Mouse (Mus musculus): ENCODE results near the gene Sorl1.

Gene Sorl1

GRCm38 (mm10) chr9:42123713-42124576 is at the start of gene Sorl1:
Gene Sorl1, minus strand, starts transcription at chr9:42124297.
- peak; percentile 73 for DNase-seq (ENCODE audit: low spot score)

- DNase-seq (ENCODE audit: low spot score), result no peak
Observed at GRCm38 (mm10) chr9:42173781-42174180, 49.7 kb upstream of the Sorl1 start.

DNA sequence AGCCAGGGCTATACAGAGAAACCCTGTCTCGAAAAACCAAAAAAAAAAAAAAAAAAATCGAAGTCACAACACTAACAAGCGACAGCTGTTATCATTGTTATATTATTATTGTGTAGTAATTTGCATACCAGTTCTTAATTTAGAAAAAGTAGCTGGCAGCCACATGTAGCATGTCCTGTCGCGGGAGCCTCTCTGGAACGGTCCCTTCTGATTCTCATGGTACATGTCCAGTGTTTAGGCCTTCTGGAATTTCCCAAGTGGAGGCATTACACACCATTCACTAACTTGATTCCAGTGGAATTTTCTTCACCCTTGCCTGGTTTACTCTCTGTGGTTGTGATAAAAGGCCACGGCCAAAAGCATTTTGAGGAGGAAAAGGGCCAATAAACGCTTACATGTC is 45.4 kb upstream of the Sorl1 start:
- no peak for DNase-seq (ENCODE audit: low spot score)

DNA sequence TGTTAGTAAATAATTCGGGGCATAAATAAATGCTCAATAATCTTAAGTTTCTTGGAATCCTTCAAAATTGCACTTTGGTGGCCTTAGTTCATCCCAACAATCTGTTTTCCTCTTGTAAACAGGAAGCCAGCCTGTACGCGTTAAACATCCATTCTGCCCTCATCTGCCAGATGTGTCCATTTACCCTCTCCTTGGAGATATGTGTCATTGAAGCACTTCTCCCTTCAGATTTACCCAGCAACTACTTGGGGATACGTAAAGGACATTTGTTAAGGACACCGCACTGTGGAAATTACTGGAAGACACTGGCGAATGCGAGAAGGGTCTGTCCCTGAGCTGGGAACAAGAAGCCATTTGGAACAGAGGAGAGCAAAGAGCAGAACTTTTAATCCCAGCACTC is 44.9 kb upstream of the Sorl1 start:
- DNase-seq (ENCODE audit: low spot score), result no peak

- DNase-seq (ENCODE audit: low spot score), result no peak
Observed at GRCm38 (mm10) chr9:42164930-42165329, 40.8 kb upstream of the Sorl1 start.

DNA sequence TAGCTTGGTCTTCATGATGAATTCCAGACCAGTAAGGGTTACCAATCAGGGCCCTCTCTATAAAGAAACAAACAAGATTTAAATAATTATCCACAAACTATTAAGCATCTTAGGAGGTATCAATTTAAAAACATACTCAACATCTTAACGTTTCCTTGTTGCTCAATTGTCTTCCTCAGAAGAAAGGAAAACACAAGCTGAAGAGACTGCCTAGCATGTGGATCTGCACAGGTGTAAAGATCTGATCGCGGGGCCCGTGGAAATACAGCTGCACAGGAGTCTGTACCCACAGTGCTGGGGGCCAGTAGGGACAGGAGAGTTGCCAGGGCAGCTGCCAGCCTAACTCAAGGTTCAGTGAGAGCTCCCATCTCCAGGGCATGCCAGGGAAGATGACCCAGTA is 38.9 kb upstream of the Sorl1 start:
- DNase-seq (ENCODE audit: low spot score), result no peak

- DNase-seq (ENCODE audit: low spot score), result no peak
Observed at GRCm38 (mm10) chr9:42159376-42159775, 35.3 kb upstream of the Sorl1 start.

DNA sequence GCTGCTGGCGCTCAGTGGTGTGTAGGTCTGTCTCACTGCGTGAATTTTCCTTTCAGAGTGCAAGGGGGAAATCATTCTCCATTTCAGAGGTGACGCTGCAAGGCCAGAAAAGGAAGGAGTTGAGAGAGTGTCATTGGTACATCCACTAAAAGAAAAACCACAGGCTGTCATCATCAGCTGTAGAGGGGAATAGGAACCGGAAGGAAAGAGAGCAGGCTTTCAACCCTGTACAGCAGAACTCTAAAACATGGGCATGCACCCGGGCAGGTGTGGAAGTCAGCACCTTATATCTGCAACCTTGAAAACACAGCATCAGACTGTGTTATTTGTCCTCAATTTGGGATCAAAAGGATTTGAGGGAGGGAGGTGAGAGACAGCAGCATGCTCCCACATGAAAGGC is 34.6 kb upstream of the Sorl1 start:
- DNase-seq (ENCODE audit: low spot score), result no peak

DNA sequence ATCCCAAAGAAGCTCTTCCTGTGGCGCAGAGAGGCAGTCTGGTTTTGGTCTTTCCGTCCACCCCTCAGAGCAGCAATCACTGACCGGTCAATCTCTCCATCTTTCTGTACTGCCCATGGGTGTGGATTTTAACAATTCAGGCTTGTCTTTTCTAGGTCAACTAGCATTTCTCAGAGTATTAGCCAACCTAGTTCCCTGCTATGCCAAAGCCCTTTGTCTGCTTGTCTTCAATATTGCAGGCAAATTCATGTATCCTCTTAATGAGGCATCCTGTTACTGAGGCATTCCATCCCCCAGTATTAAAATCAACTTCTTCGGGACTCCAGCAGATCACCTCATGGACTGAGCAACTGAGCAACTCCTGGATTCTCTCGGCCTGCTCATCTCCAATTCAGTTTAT is 33.9 kb upstream of the Sorl1 start:
- no peak for DNase-seq (ENCODE audit: low spot score)

DNA sequence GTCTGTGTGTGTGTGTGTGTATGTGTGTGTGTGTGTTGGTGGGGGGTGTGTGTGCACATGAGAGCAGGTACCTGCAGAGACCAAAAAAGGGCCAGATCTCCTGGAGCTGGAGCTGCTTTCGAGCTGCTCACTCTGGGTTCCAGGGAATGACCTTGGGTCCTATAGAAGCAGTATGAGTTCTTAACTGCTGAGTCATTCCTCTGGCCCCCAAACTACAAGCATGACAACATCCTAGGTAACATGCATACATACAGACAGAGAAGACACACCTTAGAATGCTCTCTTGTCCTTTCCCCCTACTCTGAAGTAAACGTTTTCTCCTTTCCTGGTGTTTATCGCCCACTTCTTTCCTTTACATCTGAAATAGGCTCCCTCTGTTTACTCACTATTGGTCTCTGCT is 32.5 kb upstream of the Sorl1 start:
- no peak for DNase-seq (ENCODE audit: low spot score)

DNA sequence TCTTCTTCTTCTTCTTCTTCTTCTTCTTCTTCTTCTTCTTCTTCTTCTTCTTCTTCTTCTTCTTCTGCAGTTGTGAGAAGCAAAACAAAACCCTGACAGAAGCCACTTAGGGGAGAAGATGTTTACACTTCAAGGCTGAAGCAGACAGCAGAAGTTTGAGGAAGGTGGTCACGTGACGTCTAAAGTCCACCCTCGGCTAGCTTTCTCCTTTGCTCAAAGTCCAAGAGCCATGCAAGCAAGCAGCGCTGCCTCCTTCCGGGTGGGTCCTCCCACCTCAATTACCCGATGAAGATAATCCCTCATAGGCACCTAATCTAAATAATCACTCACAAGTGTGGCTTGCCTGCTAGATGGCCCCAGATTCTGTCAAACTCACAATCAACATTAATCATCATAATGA is 30.6 kb upstream of the Sorl1 start:
- no peak for DNase-seq (ENCODE audit: low spot score)

DNA sequence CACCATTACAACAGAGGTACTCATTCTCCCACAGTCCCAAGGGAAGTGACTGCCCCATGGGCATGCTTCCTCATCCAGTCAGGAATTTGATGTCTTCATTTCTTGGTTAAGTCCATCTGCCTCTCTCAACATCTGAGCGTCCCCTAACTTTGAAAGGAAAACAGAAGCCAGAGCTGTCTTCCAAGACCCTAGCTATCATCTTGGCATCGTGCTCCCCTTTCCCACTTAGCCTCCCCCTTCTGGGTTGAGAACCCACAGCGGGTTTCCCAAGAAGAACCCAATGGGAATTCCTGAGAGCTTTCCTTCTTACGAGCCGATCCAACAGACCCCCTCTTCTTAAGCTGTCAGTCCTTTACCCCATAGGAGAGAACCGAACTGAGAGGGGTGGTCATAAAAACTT is 24.7 kb upstream of the Sorl1 start:
- no peak for DNase-seq (ENCODE audit: low spot score)

GRCm38 (mm10) chr9:42148036-42148435 is 23.9 kb upstream of the Sorl1 start:
- DNase-seq (ENCODE audit: low spot score), result no peak

- peak; percentile 54 for DNase-seq (ENCODE audit: low spot score)
Observed at GRCm38 (mm10) chr9:42146463-42146862, 22.4 kb upstream of the Sorl1 start.

DNA sequence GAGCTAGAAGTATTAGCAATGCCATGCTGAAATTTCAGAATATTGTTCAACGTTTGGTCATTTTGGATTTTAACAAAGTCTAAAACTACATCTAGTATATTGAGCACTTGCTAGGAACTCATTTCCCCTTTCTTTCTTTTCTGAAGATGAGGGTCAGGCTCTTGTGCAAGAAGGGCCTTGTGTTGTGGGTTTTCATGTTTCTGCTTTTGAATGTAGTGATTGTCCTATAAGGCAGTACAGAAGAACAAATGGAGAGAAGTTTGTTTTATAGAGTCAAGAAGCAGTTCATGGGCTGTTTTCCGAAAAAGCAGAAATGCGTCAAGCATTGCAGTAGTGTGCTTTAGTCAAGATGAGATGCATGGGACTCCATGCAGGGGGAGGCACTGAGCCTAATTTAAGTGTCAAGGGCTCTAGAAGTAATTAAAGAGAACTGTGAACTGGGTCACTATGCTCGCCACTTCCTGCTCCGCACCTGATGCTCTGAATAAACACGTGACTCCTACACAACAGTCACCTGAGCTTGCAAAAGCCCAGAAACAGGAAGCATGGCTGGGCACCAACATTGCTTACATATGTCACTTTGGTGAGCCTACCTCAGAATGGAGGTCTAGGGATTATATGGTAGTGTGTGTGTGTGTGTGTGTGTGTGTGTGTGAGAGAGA is 17.6 kb upstream of the Sorl1 start:
- peak; percentile 50 for DNase-seq (ENCODE audit: low spot score)

- no peak for DNase-seq (ENCODE audit: low spot score)
Observed at GRCm38 (mm10) chr9:42138248-42138858, 14.3 kb upstream of the Sorl1 start.

DNA sequence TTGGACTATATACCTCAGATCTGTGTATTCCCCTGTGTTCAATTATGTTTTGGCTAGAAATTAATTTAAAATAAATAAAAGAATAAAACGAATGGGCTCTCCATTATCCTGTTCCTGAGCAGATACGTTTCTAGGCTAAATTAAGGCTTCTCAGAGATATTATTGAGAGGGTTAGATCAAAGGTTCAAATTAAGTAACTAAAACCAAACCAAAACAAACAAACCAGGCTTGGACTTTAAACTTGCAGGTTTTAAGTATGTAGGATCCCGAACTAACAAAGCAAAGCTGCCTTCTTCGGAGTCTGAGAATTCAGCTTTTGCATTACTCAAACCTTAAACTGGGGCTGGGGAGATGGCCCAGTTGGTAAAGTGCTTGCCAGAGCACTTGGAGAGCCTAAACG is 13.5 kb upstream of the Sorl1 start:
- DNase-seq (ENCODE audit: low spot score), result no peak

DNA sequence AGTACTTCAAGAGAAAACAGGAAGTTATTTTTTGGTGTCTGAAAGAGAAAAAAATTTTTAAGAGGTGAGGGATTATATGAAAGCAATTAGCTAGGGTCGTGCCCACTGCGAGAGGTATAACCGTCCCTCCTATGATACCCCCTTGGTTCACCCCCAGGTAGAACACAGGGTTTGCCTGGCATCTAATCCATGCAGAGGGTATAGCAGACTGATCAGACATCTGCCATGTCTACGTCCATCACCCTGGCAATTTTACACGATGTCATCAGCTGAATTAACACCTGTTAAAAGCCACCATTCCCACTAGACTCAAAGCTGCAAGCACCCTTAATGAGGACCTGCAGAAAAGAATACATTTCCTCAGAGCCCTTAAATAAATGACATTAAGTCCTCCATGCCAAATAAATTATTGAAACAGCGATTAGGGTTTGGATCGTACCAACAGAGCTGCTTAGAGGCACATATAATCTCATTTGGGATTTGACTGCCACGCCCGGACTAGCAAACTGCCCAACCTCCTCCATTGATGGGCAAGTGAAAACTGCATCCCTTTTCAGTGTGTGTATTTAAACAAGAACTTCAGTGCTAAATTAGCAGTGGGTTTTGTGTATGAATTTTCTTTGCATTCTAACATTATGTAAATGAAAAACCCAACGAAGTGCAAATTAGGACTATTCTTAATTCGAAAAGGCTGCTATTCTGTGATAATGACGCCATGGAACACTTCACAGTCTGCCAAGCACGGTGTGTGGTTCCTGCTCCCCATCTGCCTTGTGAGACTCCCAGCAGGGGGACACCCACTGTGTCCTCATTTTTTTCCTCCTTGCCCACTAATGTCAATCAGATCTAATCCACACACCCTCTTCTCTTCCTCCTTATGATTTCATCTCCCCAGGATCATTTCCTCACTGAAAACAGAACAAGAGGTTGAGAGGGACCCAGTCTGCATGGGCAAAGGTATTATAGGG is 7.0 kb upstream of the Sorl1 start:
- DNase-seq (ENCODE audit: low spot score), result no peak

- no peak for DNase-seq (ENCODE audit: low spot score)
Observed at GRCm38 (mm10) chr9:42127983-42128382, 3.9 kb upstream of the Sorl1 start.

GRCm38 (mm10) chr9:42125262-42125982 is 1.3 kb upstream of the Sorl1 start:
- DNase-seq (ENCODE audit: low spot score), result no peak

GRCm38 (mm10) chr9:42123204-42123603 is 893 bp downstream of the Sorl1 start:
- DNase-seq (ENCODE audit: low spot score), result no peak

Data from lung, postnatal 25 days (tissue).